Comparison of ENCODE assay signal across 12 mouse cellular contexts in the genomic region with DNA sequence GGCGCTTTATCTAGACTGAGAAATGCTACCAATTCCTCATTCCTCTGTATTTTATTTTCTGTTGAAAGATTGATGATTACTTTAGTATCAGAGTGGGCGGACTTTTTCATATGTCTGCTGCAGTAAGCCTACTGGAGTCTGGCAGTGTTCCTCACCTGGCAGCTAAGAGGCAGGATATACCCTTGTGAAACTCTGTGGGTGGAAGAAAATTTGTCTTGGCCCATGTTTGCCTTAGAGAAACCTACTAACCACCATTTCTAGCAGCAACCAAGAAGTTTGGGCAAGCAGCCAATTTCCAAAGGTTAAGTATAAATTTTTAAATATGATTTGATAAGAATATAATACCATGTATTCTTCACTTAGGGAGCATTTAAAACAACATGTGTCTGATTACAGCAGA.
DNase-seq lines count a peak whose midpoint lies in the region; ATAC-seq and TF ChIP-seq lines count a peak whose summit lies in the region.
"Had no signal": no experiment of that assay in that cellular context is flagged by ENCODE, and none has a peak within 500 bp of the region (broad histone marks: within the 10 kb centered on the region; RNA-seq: fewer than 3 reads in every experiment).

No protein-coding gene starts in this region.

- H3K27me3 ChIP-seq in lung, postnatal 0 days (replicated peaks; ENCODE audit: insufficient read depth, low read length): no peaks in the 10 kb centered on the region

- no peaks in the 10 kb centered on the region for H3K4me1 ChIP-seq in lung, postnatal 0 days (ENCODE audit: insufficient read depth, low read depth, low read length)

- no peak overlapping the region for H3K9ac ChIP-seq in lung, postnatal 0 days (replicated peaks; ENCODE audit: low read depth)

- DNase-seq in kidney, postnatal 4 days: peak; percentile 6
- DNase-seq in kidney, postnatal 36 days: no peak
- peak; percentile 53 for DNase-seq in NIH3T3 (ENCODE audit: low read depth)
- peak; percentile 46 for DNase-seq in layer of hippocampus, adult 11-12 months (ENCODE audit: low spot score)
- peak; percentile 29 for DNase-seq in lung, postnatal 0 days (ENCODE audit: low spot score)
- no peak for DNase-seq in heart, adult 8-10 months (ENCODE audit: low spot score)
- DNase-seq in urinary bladder, adult 18-20 months (ENCODE audit: low spot score in 2 of 2): no peak
- DNase-seq in cerebellum, postnatal 4 days (ENCODE audit: low spot score in 2 of 2): no peak
- DNase-seq: adrenal gland, postnatal 10 days; cerebellum, adult 9-11 months; heart, adult 2 months; thymus, postnatal 4 days had no signal

- H3K9me3 ChIP-seq in lung, postnatal 0 days (ENCODE audit: low read length): no peaks in the 10 kb centered on the region

- H3K27ac ChIP-seq in lung, postnatal 0 days (ENCODE audit: low read length): no peak overlapping the region
- H3K27ac ChIP-seq: heart, adult 2 months had no signal

- WGBS in lung, postnatal 0 days: 37% methylated on average over 2 of the region's 2 CpGs

- H3K4me2 ChIP-seq in lung, postnatal 0 days (replicated peaks; ENCODE audit: low read depth, low read length): no peak overlapping the region

- no peak for TF ChIP-seq EP300 in lung, postnatal 0 days (IDR thresholded peaks at IDR 0.05)

- TF ChIP-seq CTCF in lung, postnatal 0 days (IDR thresholded peaks at IDR 0.05): no peak

- H3K4me3 ChIP-seq in lung, postnatal 0 days (ENCODE audit: low read depth, low read length): no peak overlapping the region
- H3K4me3 ChIP-seq: heart, adult 2 months had no signal

- H3K36me3 ChIP-seq in lung, postnatal 0 days (ENCODE audit: insufficient read depth, low read length): no peaks in the 10 kb centered on the region

- no peak for ATAC-seq in lung, postnatal 0 days

Comparison
In these comparisons a context has a peak if more than half of its experiments do, and no peak if none do; other contexts are left out.
1. DNase-seq: peak in kidney, postnatal 4 days (2 of 2), NIH3T3 (single experiment), layer of hippocampus, adult 11-12 months (single experiment) and lung, postnatal 0 days (single experiment); none in kidney, postnatal 36 days (0 of 2), heart, adult 8-10 months (single experiment), urinary bladder, adult 18-20 months (0 of 2) and cerebellum, postnatal 4 days (0 of 2).